Mouse (Mus musculus): ENCODE data around the gene Smok2b. TPM values are rescaled to one million over a fixed set of nuclear protein-coding genes. Genes with fewer than 3 reads are reported as not detected.
"Not testable (repeated sequence)": the region's sequence is repeated elsewhere in the genome, so short reads cannot be mapped to it uniquely, and the experiment has no call there.

Gene Smok2b
- total RNA-seq, 2 experiments from 2014 or later: not detected

DNA sequence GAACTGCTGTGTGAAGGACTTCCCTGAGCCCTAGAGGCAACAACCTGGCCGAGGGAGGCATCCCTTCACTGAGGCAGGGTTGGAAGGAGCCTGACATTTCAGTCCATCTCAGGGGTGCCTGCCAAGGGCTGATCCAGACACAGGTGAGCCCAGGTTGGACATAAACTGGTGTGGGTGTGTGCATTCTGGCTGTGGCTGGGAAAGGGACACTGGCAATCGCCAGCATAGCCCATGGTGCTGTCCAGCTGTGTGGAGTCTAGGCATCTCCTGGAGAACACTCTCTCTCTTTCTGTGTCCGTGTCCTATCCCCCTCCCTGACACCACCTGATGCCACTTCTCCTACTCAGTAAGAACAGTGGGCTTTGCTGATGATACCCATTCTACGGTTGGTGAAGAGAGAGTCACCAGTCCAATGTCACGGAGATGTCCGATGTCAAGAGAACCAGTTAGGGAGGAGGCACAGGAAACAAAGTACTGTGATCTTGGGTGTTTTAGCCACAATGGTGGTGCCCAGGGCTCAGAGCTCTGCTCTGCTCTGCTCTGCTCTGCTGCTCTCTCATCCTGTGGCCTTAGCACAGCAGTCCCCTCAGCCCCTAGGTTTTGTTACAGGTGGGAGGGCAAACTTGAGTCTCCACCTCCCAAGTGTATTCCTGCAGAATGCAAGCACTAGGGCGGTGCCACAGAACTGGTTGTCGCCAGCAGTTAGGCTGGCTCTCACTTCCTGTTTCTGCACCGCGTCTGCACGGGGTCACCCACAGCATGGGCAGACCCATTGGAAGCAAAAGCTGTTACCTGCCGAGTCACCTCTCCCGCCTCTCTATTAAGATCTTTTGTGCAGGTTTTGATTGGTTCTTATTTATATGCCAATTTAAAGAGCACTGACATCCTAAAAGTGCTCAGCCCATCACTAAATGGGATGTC is 11.0 kb downstream of the Smok2b start:
- DNase-seq (ENCODE audit: low spot score in 2 of 2): not testable (repeated sequence)

DNA sequence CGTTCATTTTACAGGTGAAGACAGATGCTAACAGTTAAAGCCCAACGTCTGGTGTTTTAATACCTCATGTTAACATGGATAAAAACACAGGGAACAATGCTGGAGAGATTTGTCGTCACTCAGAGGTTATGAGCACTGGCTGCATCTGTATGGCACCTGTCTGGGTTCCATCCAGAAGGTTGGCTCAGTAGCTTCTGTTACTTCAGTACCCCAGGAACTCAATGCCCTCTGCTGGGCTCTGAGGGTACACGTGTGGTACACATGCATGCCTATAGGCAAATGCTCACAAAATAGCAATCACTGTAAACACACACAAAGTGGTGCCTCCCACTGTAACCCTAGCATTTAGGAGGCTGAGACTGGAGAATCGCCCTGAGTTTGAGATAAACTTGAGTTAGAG is 24.7 kb downstream of the Smok2b start:
- DNase-seq (ENCODE audit: low spot score in 2 of 2): not testable (repeated sequence)

Other genes starting within 250 kb of the Smok2b start
- 10 to 100 TPM; 55.4 to 55.6 TPM for gene Wtap, start 236.1 kb upstream of the Smok2b start, total RNA-seq (2021)
- gene Sod2, start 223.4 kb upstream of the Smok2b start, total RNA-seq (2021): 100 to 1,000 TPM; 428 to 588 TPM
- gene Gpr31b, start 178.0 kb upstream of the Smok2b start, total RNA-seq (2021): under 1 TPM in 1 of 2 experiments, not detected in 1; 0.77 TPM
- under 1 TPM; 0.19 to 0.73 TPM for gene Tcp10b, start 169.2 kb upstream of the Smok2b start, total RNA-seq (2021)
- under 1 TPM in 1 of 2 experiments, not detected in 1; 0.50 TPM for gene Unc93a, start 98.4 kb upstream of the Smok2b start, total RNA-seq (2021)
- not detected for gene Smok2a, start 9.1 kb upstream of the Smok2b start, total RNA-seq (2021)
- gene Tcp10c, start 124.3 kb downstream of the Smok2b start, total RNA-seq (2021): not detected